Mouse (Mus musculus): ENCODE data around the gene Map4k2.

Map4k2 gene

GRCm38 (mm10) chr19:6346023-6346422 lies 5.1 kb downstream of the Map4k2 start:
- DNase-seq (ENCODE audit: low spot score in 2 of 2), result no peak

- no peak for DNase-seq (ENCODE audit: low spot score in 2 of 2)
Measured at GRCm38 (mm10) chr19:6346661-6347060, 5.7 kb downstream of the Map4k2 start.

DNA sequence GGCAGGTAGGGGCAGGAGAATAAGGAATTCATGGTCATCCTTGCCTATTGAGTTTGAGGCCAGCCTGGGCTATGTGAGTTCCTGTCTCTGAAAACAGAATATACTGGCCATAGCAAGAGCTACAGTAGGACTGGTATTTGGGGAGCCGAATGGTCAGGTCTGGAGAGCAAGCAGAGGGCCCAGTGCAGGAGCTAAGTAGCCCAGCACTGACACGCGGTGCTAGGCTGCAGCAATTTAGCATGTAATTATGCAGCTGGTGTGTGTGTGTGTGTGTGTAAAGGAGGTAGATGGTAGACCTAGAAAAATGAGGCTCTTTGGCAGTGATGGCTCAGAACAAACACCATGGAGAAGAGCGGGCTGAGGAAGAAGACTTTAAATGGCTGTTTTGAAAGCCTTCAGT lies 6.7 kb downstream of the Map4k2 start:
- no peak for DNase-seq (ENCODE audit: low spot score in 2 of 2)

- DNase-seq (ENCODE audit: low spot score in 2 of 2), result no peak
Measured at GRCm38 (mm10) chr19:6348717-6349116, 7.8 kb downstream of the Map4k2 start.

DNA sequence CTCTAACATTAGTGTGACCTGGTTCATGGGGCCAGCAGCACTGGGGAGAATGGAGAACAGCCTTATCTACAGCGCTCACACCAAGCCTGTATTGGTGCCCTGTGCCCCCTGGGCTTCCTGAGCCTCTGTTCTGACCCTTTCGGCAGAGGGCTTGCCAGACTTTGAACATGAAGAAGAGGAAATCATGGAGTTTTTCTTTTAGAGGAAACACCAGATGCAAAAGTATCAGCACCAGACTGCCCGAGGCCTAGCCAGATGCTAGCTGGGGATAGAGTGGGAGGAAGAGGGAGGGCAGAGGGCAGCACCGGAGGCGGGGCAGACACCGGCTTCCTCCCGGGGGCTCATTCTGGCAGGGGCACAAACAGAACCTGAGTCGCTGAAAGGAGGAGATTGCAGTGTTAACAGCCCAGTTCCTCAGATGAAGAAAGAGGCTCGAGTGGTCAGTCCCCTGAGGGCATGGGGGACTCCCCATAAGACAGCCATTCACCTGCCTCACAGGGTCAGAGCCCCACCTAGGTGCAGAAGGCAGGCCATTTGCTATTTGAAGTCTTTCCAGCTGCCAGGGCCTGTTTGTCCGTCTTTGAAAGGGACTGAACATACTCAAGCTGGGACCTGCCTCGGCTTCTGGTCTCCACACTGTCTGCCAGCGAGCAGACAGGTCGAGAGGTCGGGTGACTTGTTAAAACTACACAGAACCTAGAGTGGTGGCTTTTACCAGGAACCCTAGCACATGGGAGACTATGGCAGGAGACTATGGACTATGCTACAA lies 8.5 kb downstream of the Map4k2 start:
- no peak for DNase-seq (ENCODE audit: low spot score in 2 of 2)

DNA sequence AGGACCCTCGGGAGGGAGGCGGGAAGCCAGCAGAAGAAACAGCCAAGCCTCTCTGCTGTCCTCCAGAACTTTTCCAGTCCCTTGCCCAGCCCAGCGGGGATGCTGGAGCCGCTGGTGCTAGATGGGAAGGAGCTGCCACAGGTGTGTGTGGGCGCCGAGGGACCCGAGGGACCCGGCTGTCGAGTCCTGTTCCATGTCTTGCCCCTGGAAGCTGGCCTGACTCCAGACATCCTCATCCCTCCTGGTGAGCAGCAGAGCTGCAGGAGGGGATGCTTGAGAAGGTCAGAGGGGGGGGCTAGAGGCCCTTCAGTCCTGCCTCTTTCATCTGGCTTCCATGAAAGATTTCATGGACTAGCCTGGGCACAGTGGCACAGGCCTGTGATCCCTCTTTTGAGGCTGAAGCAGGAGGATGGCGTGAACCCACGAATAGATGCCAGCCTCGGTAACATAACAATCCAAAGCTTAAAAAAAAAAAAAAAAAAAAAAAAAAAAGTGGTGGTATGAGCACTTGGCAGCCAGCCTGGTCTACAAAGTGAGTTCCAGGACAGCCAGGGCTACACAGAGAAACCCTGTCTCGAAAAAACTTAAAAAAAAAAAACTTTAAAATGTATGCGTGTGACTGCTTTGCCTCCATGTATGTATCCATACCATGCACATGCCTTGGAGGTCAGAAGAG lies 10.6 kb downstream of the Map4k2 start:
- no peak for DNase-seq (ENCODE audit: low spot score in 2 of 2)

DNA sequence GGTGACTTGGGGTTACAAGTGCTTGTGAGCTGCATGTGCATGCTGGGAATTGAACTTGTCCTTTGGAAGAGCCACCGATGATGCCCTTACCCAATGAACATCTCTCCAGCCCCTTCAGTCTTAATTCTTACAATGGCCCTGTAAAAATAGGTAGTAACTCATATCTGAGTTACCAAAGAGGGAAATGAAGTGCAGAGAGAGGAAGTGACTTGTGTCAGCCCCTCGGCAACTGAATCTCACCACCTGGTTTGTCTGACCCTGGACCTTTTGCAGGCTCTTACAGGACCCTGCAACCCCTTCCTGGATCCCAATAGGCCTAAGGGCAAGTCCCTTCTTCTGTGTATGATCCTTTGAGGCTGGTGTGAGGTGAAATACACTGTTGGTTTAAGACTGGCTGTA lies 11.2 kb downstream of the Map4k2 start:
- no peak for DNase-seq (ENCODE audit: low spot score in 2 of 2)

- DNase-seq (ENCODE audit: low spot score in 2 of 2), result no peak
Measured at GRCm38 (mm10) chr19:6354030-6354429, 13.1 kb downstream of the Map4k2 start.

DNA sequence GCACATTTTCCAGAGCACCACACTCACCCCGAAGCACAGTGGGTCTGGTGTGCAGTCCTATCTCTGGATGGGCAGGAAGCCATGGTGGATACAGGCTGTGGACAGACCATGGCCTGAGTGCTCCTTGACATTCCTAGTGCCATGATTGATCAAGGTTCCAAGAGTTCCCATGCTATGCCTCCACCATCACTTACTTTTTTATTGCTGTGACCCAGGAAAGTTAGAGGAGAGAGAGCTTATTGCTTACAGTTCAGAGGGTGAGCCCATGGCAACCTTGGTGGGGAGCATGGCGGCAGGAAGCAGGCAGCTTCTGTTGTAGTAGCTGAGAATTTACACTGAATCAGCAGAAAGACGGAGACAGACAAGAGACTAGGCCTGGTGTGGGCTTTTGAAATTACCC lies 20.4 kb downstream of the Map4k2 start:
- DNase-seq (ENCODE audit: low spot score in 2 of 2), result no peak

GRCm38 (mm10) chr19:6363091-6363410 lies 22.1 kb downstream of the Map4k2 start:
- DNase-seq (ENCODE audit: low spot score in 2 of 2), result no peak

- peak; percentile 100 for DNase-seq (ENCODE audit: low spot score in 2 of 2)
Measured at GRCm38 (mm10) chr19:6363411-6364240, 22.7 kb downstream of the Map4k2 start, which contains the start of gene Sf1. Sf1 (plus strand) TSS chr19:6363690.

DNA sequence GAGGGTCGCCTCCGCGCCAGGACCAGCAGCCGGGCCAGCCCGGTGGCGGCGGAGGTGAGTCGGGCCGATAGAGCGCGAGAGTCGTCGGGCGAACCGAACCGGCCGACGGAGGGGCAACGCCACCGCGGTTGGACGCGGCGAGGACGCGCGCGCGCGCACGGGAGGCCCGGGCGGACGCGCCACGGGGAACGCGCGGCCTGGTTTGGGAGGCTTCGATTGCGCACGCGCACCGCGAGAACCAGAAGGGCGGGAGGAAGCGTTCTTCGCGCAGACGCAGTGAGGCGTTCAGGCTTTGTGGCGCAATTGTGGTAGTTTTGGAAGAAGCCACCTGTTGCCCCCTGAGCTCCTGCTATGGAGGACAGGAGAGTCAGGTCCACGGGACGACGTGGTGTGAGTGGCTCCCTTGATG lies 23.4 kb downstream of the Map4k2 start:
- DNase-seq (ENCODE audit: low spot score in 2 of 2), result peak; percentile 91 to 93

DNA sequence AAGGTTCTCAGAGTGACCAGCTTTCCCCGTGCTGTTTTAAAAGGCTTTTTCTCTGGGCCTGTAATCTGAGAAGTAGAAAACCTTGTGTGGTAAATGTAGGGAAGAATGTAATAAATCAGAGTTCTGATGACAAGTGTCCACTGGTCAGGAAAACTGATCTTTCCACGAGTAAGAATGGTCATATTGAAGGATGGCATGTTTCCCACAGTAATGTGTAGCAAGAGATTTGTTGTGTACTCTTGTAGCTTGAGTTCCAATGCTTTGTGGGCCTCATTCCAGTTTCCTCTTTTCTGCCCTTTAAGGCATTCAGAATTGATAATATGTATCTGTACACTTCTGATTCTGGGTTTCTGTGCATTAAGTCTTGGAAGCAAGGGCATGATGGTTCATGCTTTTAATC lies 23.9 kb downstream of the Map4k2 start:
- DNase-seq (ENCODE audit: low spot score in 2 of 2), result no peak

DNA sequence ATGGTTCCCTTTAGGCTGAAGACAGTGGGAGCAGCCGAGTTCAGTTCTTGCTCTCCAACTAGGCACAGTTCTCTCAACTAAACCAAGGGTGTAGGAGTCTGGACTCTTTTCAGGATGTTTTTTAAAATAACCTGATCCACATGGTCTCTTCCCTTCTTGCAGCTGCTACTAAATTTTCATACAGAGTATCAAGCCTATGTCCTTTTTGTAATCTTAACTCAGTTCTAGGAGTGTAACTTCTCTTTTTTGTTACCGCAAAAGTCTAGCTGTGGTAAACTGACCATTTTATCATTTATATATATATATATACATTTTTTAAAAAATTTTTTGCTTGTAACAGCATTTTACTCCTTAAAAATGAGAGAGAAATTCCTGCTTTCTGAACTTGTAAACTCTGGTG lies 29.2 kb downstream of the Map4k2 start:
- DNase-seq (ENCODE audit: low spot score in 2 of 2), result no peak

- no peak for DNase-seq (ENCODE audit: low spot score in 2 of 2)
Measured at GRCm38 (mm10) chr19:6372433-6372832, 31.5 kb downstream of the Map4k2 start.

DNA sequence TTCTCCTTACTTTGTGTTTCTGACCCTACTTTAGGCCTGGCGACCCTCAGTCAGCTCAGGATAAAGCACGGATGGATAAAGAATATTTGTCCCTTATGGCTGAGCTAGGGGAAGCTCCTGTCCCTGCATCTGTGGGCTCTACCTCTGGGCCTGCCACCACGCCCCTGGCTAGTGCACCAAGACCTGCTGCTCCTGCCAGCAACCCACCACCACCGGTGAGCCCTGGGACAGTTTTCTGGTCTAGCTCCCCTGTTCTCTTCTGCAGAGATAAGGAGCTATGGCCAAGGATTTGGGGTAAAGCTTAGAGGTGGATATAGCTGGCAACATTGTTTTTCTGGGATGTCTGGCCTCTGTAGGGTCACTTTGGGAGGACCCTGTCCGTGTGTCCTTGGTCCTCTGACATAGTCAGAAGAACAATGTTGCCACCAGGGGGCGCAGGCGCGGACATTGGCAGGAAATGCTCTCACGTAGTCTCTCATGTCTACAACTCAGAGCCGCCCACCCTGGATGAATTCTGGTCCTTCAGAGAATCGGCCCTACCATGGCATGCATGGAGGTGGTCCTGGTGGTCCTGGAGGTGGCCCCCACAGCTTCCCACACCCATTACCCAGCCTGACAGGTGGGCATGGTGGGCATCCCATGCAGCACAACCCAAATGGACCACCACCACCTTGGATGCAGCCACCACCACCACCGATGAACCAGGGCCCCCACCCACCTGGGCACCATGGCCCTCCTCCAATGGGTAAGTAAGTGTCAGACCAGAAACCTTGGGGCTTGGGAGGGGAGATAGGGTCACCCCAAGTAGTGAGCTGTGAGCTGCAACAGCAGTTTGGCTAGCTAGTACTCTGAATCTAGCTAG lies 32.8 kb downstream of the Map4k2 start:
- DNase-seq (ENCODE audit: low spot score in 2 of 2), result peak; percentile 67 to 82

DNA sequence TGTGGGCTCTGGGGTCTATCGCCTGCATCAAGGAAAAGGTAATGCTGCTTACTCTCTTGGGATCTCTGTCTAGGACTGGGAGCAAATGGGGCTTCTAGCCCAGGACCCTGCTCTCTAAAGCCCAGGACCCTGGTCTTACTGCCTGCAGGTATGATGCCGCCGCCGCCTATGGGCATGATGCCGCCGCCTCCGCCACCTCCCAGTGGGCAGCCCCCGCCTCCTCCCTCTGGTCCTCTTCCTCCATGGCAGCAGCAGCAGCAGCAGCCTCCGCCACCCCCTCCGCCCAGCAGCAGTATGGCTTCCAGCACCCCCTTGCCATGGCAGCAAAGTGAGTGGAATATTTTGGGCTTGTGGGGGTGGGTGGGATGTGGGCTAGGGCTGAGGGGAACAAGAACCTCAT lies 33.6 kb downstream of the Map4k2 start:
- DNase-seq (ENCODE audit: low spot score in 2 of 2), result no peak

GRCm38 (mm10) chr19:6375423-6376254 lies 34.7 kb downstream of the Map4k2 start:
- DNase-seq (ENCODE audit: low spot score in 2 of 2), result no peak

DNA sequence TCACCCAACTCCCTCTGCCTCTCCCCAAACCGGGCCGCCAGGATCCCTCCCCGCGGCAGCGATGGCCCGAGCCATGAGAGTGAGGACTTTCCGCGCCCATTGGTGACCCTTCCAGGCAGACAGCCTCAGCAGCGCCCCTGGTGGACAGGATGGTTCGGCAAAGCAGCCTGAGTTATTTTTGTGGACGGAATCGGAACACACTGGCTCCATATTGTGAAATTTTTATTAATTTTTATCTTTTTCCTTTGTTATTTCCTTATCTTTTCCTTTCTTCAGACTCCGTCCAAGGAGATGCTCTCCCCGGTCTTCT lies 35.3 kb downstream of the Map4k2 start:
- no peak for DNase-seq (ENCODE audit: low spot score in 2 of 2)

DNA sequence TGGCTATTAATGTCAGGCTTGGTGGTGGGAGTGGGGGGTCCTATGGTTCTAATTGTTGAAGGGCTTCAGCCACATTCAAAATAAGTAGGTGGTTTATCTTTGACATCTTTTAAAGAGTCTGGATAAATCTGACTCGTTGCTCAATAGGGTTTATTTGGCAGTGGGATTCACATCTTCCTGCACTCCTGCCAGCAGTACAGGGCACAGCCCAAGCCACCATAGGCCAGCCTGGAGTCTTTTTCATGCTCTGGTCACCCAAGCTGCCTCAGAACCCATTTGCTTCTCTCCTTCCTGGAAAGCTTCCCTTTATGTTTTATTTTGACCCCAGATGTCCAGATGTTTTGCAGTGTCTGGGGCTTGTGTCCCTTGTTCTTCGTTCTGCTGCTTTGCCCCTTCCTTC lies 35.7 kb downstream of the Map4k2 start:
- DNase-seq (ENCODE audit: low spot score in 2 of 2), result no peak
